Mouse (Mus musculus) ES-Bruce4 (cell line): ENCODE results near the gene Muc13.

Source experiments
- CTCF ChIP-seq: IDR thresholded peaks from one replicate; pipeline ENCODE4 v1.8.1; 2011; ENCODE audit warnings: low read depth, low read length
- EP300 ChIP-seq: IDR thresholded peaks from 2 replicates; pipeline ENCODE4 v1.6.1; 2011; ENCODE audit warnings: low read depth, low read length; ENCODE audit not compliant: insufficient read depth
- POLR2A ChIP-seq: IDR thresholded peaks from one replicate; pipeline ENCODE4 v1.8.1; 2011; ENCODE audit warnings: low read length; ENCODE audit not compliant: insufficient read depth

DNA sequence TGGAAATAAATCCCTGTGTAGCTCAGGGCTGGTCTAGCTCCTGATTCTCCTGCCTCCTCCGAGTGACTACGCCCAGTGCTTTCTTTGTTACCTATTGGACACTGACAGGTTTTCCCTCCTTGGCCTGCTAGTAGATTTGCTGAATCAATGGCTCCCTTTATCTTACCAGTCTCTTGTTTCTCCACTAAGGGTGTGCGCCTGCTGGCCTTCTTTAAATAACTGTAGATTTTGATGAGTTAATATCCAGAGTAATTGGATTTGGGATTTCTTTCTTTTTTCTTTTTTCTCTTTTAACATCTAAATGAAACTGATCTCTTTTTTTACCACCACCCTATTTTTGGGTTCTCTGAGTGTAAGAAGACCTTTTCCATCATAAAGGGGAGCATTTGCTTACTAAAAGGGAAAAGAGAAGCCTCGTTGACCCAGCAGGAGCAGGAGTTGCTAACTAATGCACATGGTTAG is 50.3 kb downstream of the Muc13 start:
- no peak for TF ChIP-seq CTCF
- no peak for TF ChIP-seq POLR2A
- peak; percentile 81; the same call in 1 of the 2 replicates for TF ChIP-seq EP300
